Mouse (Mus musculus) kidney, postnatal 0 days (tissue): ENCODE data around the gene Ap1m2. TPM values are rescaled to one million over a fixed set of nuclear protein-coding genes. Genes with fewer than 3 reads are reported as not detected.

Source experiments
- ATAC-seq: fragments of 200-750 bp; cut with Nextera tagmentation; replicated peaks from 2 replicates; pipeline ENCODE4 v1.8.0; 2017; ENCODE audit warnings: low read depth, moderate number of reproducible peaks, moderate TSS enrichment, moderate library complexity; ENCODE audit not compliant: low FRiP score
- DNase-seq: peaks from one replicate; pipeline ENCODE4 v3.0.0-alpha.2; 2016; ENCODE audit warnings: low spot score
- H3K27ac ChIP-seq: fragments of 300-500 bp; sonication (generic); 2 replicates; pipeline ENCODE4 v1.5.1; 2014; ENCODE audit warnings: mild to moderate bottlenecking
- H3K27me3 ChIP-seq: fragments of 300-500 bp; sonication (generic); 2 replicates; pipeline ENCODE4 v1.6.1; 2014; ENCODE audit warnings: low read length, mixed read lengths; ENCODE audit not compliant: insufficient read depth
- H3K36me3 ChIP-seq: fragments of 300-500 bp; sonication (generic); 2 replicates; pipeline ENCODE4 v1.6.1; 2014; ENCODE audit warnings: low read length, mixed read lengths; ENCODE audit not compliant: insufficient read depth
- H3K4me1 ChIP-seq: fragments of 300-500 bp; sonication (generic); replicated peaks from 2 replicates; pipeline ENCODE4 v1.6.1; 2014; ENCODE audit warnings: antibody characterized with exemption, low read length, mixed read lengths; ENCODE audit not compliant: insufficient read depth
- H3K4me2 ChIP-seq: fragments of 300-500 bp; sonication (generic); 2 replicates; pipeline ENCODE4 v1.6.1; 2014; ENCODE audit warnings: mild to moderate bottlenecking, low read length, moderate library complexity, mixed read lengths
- H3K4me3 ChIP-seq: fragments of 300-500 bp; sonication (generic); replicated peaks from 2 replicates; pipeline ENCODE4 v1.5.1; 2014; ENCODE audit warnings: low read depth, low read length
- H3K9ac ChIP-seq: fragments of 300-500 bp; sonication (generic); 2 replicates; pipeline ENCODE4 v1.6.1; 2014; ENCODE audit warnings: low read depth, low read length
- H3K9me3 ChIP-seq: fragments of 300-500 bp; sonication (generic); replicated peaks from 2 replicates; pipeline ENCODE4 v1.6.1; 2016; ENCODE audit warnings: low read length, inconsistent platforms, mixed read lengths
- CTCF ChIP-seq: IDR thresholded peaks from 2 replicates; pipeline ENCODE4 v1.5.1; 2016; ENCODE audit warnings: antibody characterized with exemption, low read depth, mild to moderate bottlenecking, moderate library complexity
- WGBS: fragments of 180-500 bp; shearing (Covaris S2); extraction: QIAGEN DNeasy Blood & Tissue Kit; methylation state at CpG from one replicate; pipeline ENCODE4 v1.1.7; 2014; 5-methylcytosine and 5-hydroxymethylcytosine counted together
- polyA plus RNA-seq: library from polyadenylated mRNA; unstranded; fragments of >200 nt; fragmentation: Nextera tagmentation; extraction: Ambion mirVana; gene quantifications from 2 replicates; pipeline ENCODE4 v1.2.1, GENCODE M21; 2015

The Ap1m2 gene
- polyA plus RNA-seq, 1 experiment from 2014 or later: 57.3 TPM

- no peak for TF ChIP-seq CTCF
- DNase-seq (no peak), ATAC-seq (0 out of 2 replicates have a peak, but pooled peaks have one; percentile 44)
- Histone ChIP-seq H3K9me3 (no peaks in the 10 kb centered on the region), H3K27ac (no peak within 1 kb of the TSS), H3K4me2 (peak within 1 kb of the TSS; percentile 47), H3K9ac (no peak within 1 kb of the TSS), H3K36me3 (no peaks in the 10 kb centered on the region), H3K27me3 (peaks cover 60% of the 10 kb centered on the region), H3K4me3 (peak within 1 kb of the TSS; percentile 21; the same call in 1 of the 2 replicates), H3K4me1 (peaks cover 12% of the 10 kb centered on the region; the same call in 1 of the 2 replicates)
- WGBS: 1% methylated on average over 30 of the region's 30 CpGs
Observed at GRCm38 (mm10) chr9:21248326-21248725, 63.8 kb downstream of the Ap1m2 start, which contains the start of gene S1pr5. Gene S1pr5, minus strand, starts transcription at chr9:21248443.

- DNase-seq (no peak), ATAC-seq (no peak)
Observed at GRCm38 (mm10) chr9:21246342-21246741, 65.8 kb downstream of the Ap1m2 start.

GRCm38 (mm10) chr9:21245113-21245487 is 67.0 kb downstream of the Ap1m2 start:
- peak overlapping the region; percentile 79 for H3K4me2 ChIP-seq
- no peak for TF ChIP-seq CTCF
- no peaks in the 10 kb centered on the region for H3K36me3 ChIP-seq
- H3K9ac ChIP-seq: no peak overlapping the region
- H3K4me3 ChIP-seq: peak overlapping the region; percentile 42
- DNase-seq (no peak), ATAC-seq (no peak)
- WGBS: 3% methylated on average over 16 of the region's 16 CpGs
- no peak overlapping the region for H3K27ac ChIP-seq
- H3K4me1 ChIP-seq: peaks cover 12% of the 10 kb centered on the region; the same call in 1 of the 2 replicates
- no peaks in the 10 kb centered on the region for H3K9me3 ChIP-seq
- peaks cover 60% of the 10 kb centered on the region for H3K27me3 ChIP-seq

More at GRCm38 (mm10) chr9:21246342-21246741, 65.8 kb downstream of the Ap1m2 start:
- 86% methylated on average over 1 of the region's 1 CpGs for WGBS
- Histone ChIP-seq H3K36me3 (no peaks in the 10 kb centered on the region), H3K27ac (no peak overlapping the region), H3K4me2 (no peak overlapping the region), H3K9ac (no peak overlapping the region), H3K4me1 (peaks cover 12% of the 10 kb centered on the region; the same call in 1 of the 2 replicates), H3K27me3 (peaks cover 66% of the 10 kb centered on the region), H3K4me3 (no peak overlapping the region), H3K9me3 (no peaks in the 10 kb centered on the region)
- TF ChIP-seq CTCF: no peak

- Histone ChIP-seq H3K27ac (no peak overlapping the region), H3K4me1 (peaks cover 12% of the 10 kb centered on the region; the same call in 1 of the 2 replicates), H3K9me3 (no peaks in the 10 kb centered on the region), H3K4me2 (peak overlapping the region; percentile 79), H3K9ac (no peak overlapping the region), H3K36me3 (no peaks in the 10 kb centered on the region), H3K4me3 (peak overlapping the region; percentile 42), H3K27me3 (peaks cover 54% of the 10 kb centered on the region)
- no peak for ATAC-seq
- DNase-seq: no peak
- under 1% methylated on average over 72 of the region's 72 CpGs for WGBS
- no peak for TF ChIP-seq CTCF
Observed at GRCm38 (mm10) chr9:21244428-21245112, 67.6 kb downstream of the Ap1m2 start.

Other genes starting within 250 kb of the Ap1m2 start
- gene Zglp1, start 245.2 kb downstream of the Ap1m2 start, polyA plus RNA-seq: 0.29 TPM in 1 of 2 replicates, not detected in the other
- 0.38 and 0.62 TPM in 2 replicates for gene Gm49373, start 239.2 kb downstream of the Ap1m2 start, polyA plus RNA-seq
- gene Fdx1l, start 238.7 kb downstream of the Ap1m2 start, polyA plus RNA-seq: 61.5 and 63.9 TPM in 2 replicates
- gene Gm38431, start 220.3 kb downstream of the Ap1m2 start, polyA plus RNA-seq: 0.80 and 0.91 TPM in 2 replicates
- 40.8 and 41.3 TPM in 2 replicates for gene Raver1, start 220.3 kb downstream of the Ap1m2 start, polyA plus RNA-seq
- gene Tyk2, start 181.1 kb downstream of the Ap1m2 start, polyA plus RNA-seq: 8.6 and 9.4 TPM in 2 replicates
- gene Cdc37, start 162.4 kb downstream of the Ap1m2 start, polyA plus RNA-seq: 256 and 271 TPM in 2 replicates
- gene Pde4a, start 146.6 kb downstream of the Ap1m2 start, polyA plus RNA-seq: 8.2 and 8.3 TPM in 2 replicates
- 49.3 and 50.8 TPM in 2 replicates for gene Keap1, start 73.0 kb downstream of the Ap1m2 start, polyA plus RNA-seq
- 0.11 TPM in 1 of 2 replicates, not detected in the other for gene S1pr5, start 63.9 kb downstream of the Ap1m2 start, polyA plus RNA-seq
- 51.7 and 52.9 TPM in 2 replicates for gene Atg4d, start 47.0 kb downstream of the Ap1m2 start, polyA plus RNA-seq
- gene Kri1, start 24.4 kb downstream of the Ap1m2 start, polyA plus RNA-seq: 8.7 and 10.6 TPM in 2 replicates
- gene Cdkn2d, start 20.9 kb downstream of the Ap1m2 start, polyA plus RNA-seq: 31.4 and 37.8 TPM in 2 replicates
- 76.5 and 80.5 TPM in 2 replicates for gene Slc44a2, start 8.4 kb upstream of the Ap1m2 start, polyA plus RNA-seq
- 113 and 125 TPM in 2 replicates for gene Ilf3, start 55.5 kb upstream of the Ap1m2 start, polyA plus RNA-seq
- 41.1 and 42.0 TPM in 2 replicates for gene Qtrt1, start 99.5 kb upstream of the Ap1m2 start, polyA plus RNA-seq
- gene Dnm2, start 112.6 kb upstream of the Ap1m2 start, polyA plus RNA-seq: 68.0 and 68.9 TPM in 2 replicates
- gene Tmed1, start 197.9 kb upstream of the Ap1m2 start, polyA plus RNA-seq: 128 and 131 TPM in 2 replicates
- gene AB124611, start 213.8 kb upstream of the Ap1m2 start, polyA plus RNA-seq: 2.3 and 2.6 TPM in 2 replicates
- 23.7 and 26.3 TPM in 2 replicates for gene Carm1, start 234.6 kb upstream of the Ap1m2 start, polyA plus RNA-seq